Mouse (Mus musculus) megakaryocyte progenitor cell, adult 5-6 weeks (primary cell): ENCODE results near the gene Kcnn4. TPM values are rescaled to one million over a fixed set of nuclear protein-coding genes. Genes with fewer than 3 reads are reported as not detected.
A peak's percentile ranks its signal among the peaks of the same experiment; 100 is the strongest.

ENCODE experiments used
- ATAC-seq: replicated peaks from 2 replicates; pipeline ENCODE4 v1.8.0; 2016; ENCODE audit warnings: mild to moderate bottlenecking, moderate TSS enrichment, inconsistent platforms; ENCODE audit not compliant: poor library complexity
- total RNA-seq, 2 experiments: library from RNA; stranded (forward) in 1 of 2; stranded (reverse) in 1 of 2; fragments of 157-497, 149-512 nt in 1 of 2; fragments of 200-1000 nt in 1 of 2; gene quantifications; 2 replicates each; pipeline versions ENCODE4 v1.2.3 to v1.2.4; 2015 to 2017

Gene Kcnn4
- total RNA-seq (2015), result 20.5 and 28.0 TPM in 2 replicates
- 48.6 and 57.7 TPM in 2 replicates for total RNA-seq (2017)

GRCm38 (mm10) chr7:24369731-24370541 lies at the start of gene Kcnn4:
Gene Kcnn4, plus strand, starts transcription at chr7:24370263.
- ATAC-seq, result peak; percentile 40

- peak; percentile 72 for ATAC-seq
Observed at GRCm38 (mm10) chr7:24322593-24322992, 47.5 kb upstream of the Kcnn4 start.

- no peak for ATAC-seq
Observed at GRCm38 (mm10) chr7:24325197-24325596, 44.9 kb upstream of the Kcnn4 start.

- ATAC-seq, result no peak
Observed at GRCm38 (mm10) chr7:24325675-24326128, 44.4 kb upstream of the Kcnn4 start.

- no peak for ATAC-seq
Observed at GRCm38 (mm10) chr7:24326273-24327135, 43.6 kb upstream of the Kcnn4 start.

- peak; percentile 31; the same call in 1 of the 2 replicates for ATAC-seq
Observed at GRCm38 (mm10) chr7:24327281-24327975, 42.6 kb upstream of the Kcnn4 start.

- ATAC-seq, result peak; percentile 46
Observed at GRCm38 (mm10) chr7:24333304-24333986, 36.6 kb upstream of the Kcnn4 start, which contains the start of gene Tescl. Gene Tescl, minus strand, starts transcription at chr7:24333936.

- ATAC-seq, result peak; percentile 81
Observed at GRCm38 (mm10) chr7:24335699-24336309, 34.3 kb upstream of the Kcnn4 start.

- no peak for ATAC-seq
Observed at GRCm38 (mm10) chr7:24338241-24338640, 31.8 kb upstream of the Kcnn4 start.

GRCm38 (mm10) chr7:24343701-24344272 lies 26.3 kb upstream of the Kcnn4 start:
- ATAC-seq, result no peak

GRCm38 (mm10) chr7:24346444-24346843 lies 23.6 kb upstream of the Kcnn4 start:
- ATAC-seq, result no peak

GRCm38 (mm10) chr7:24348896-24349295 lies 21.2 kb upstream of the Kcnn4 start, which contains the start of gene Lypd5:
Gene Lypd5, plus strand, starts transcription at chr7:24349196.
- ATAC-seq, result no peak

GRCm38 (mm10) chr7:24355646-24356045 lies 14.4 kb upstream of the Kcnn4 start:
- no peak for ATAC-seq

GRCm38 (mm10) chr7:24356081-24356480 lies 14.0 kb upstream of the Kcnn4 start:
- no peak for ATAC-seq

- no peak; the same call in 1 of the 2 replicates for ATAC-seq
Observed at GRCm38 (mm10) chr7:24357899-24358298, 12.2 kb upstream of the Kcnn4 start.

- ATAC-seq, result peak; percentile 78
Observed at GRCm38 (mm10) chr7:24359269-24359668, 10.8 kb upstream of the Kcnn4 start.

- peak; percentile 11 for ATAC-seq
Observed at GRCm38 (mm10) chr7:24361001-24361400, 9.1 kb upstream of the Kcnn4 start.

GRCm38 (mm10) chr7:24363228-24363627 lies 6.8 kb upstream of the Kcnn4 start:
- ATAC-seq, result peak; percentile 30; the same call in 1 of the 2 replicates

- peak; percentile 71 for ATAC-seq
Observed at GRCm38 (mm10) chr7:24364827-24365226, 5.2 kb upstream of the Kcnn4 start.
